Mouse (Mus musculus) heart, postnatal 0 days (tissue): Measurements from ENCODE around the gene Col19a1. TPM values are rescaled to one million over a fixed set of nuclear protein-coding genes. Genes with fewer than 3 reads are reported as not detected.
"Not testable (repeated sequence)": the region's sequence is repeated elsewhere in the genome, so short reads cannot be mapped to it uniquely, and the experiment has no call there.

Experiments used
- ATAC-seq: fragments of 200-750 bp; cut with Nextera tagmentation; 2 replicates; pipeline ENCODE4 v1.8.0; 2017; ENCODE audit warnings: low read depth, moderate number of reproducible peaks, moderate library complexity; ENCODE audit not compliant: insufficient read depth
- DNase-seq: peaks from one replicate; pipeline ENCODE4 v3.0.0-alpha.2; 2016; ENCODE audit warnings: low spot score
- H3K27ac ChIP-seq: fragments of 300-500 bp; sonication (generic); 2 replicates; pipeline ENCODE4 v1.5.1; 2014; ENCODE audit warnings: low read depth, mild to moderate bottlenecking
- H3K27me3 ChIP-seq: fragments of 300-500 bp; sonication (generic); 2 replicates; pipeline ENCODE4 v1.6.1; 2014; ENCODE audit warnings: low read length, mixed read lengths; ENCODE audit not compliant: control insufficient read depth, insufficient read depth
- H3K36me3 ChIP-seq: fragments of 300-500 bp; sonication (generic); replicated peaks from 2 replicates; pipeline ENCODE4 v1.6.1; 2014; ENCODE audit warnings: low read length, mixed read lengths; ENCODE audit not compliant: control insufficient read depth, insufficient read depth
- H3K4me1 ChIP-seq: fragments of 300-500 bp; sonication (generic); 2 replicates; pipeline ENCODE4 v1.6.1; 2014; ENCODE audit warnings: antibody characterized with exemption; ENCODE audit not compliant: control insufficient read depth, insufficient read depth
- H3K4me2 ChIP-seq: fragments of 300-500 bp; sonication (generic); 2 replicates; pipeline ENCODE4 v1.6.1; 2014; ENCODE audit warnings: low read depth, mild to moderate bottlenecking, low read length, moderate library complexity
- H3K4me3 ChIP-seq: fragments of 300-500 bp; sonication (generic); 2 replicates; pipeline ENCODE4 v1.5.1; 2014; ENCODE audit warnings: low read depth, low read length
- H3K9ac ChIP-seq: fragments of 300-500 bp; sonication (generic); replicated peaks from 2 replicates; pipeline ENCODE4 v1.6.1; 2014; ENCODE audit warnings: low read depth, low read length, mixed read lengths
- H3K9me3 ChIP-seq: fragments of 300-500 bp; sonication (generic); replicated peaks from 2 replicates; pipeline ENCODE4 v1.6.1; 2016; ENCODE audit warnings: low read length; ENCODE audit not compliant: control insufficient read depth
- CTCF ChIP-seq: IDR thresholded peaks from 2 replicates; pipeline ENCODE4 v1.5.1; 2016; ENCODE audit warnings: antibody characterized with exemption, control low read depth, low read depth
- EP300 ChIP-seq: IDR thresholded peaks from 2 replicates; pipeline ENCODE4 v1.6.1; 2016; ENCODE audit warnings: antibody characterized with exemption, low read depth
- WGBS: fragments of 180-500 bp; shearing (Covaris S2); extraction: QIAGEN DNeasy Blood & Tissue Kit; methylation state at CpG from one replicate; pipeline ENCODE4 v1.1.7; 2014; 5-methylcytosine and 5-hydroxymethylcytosine counted together
- polyA plus RNA-seq: library from polyadenylated mRNA; unstranded; fragments of >200 nt; fragmentation: Nextera tagmentation; extraction: Ambion mirVana; gene quantifications from 2 replicates; pipeline ENCODE4 v1.2.1, GENCODE M21; 2015
- total RNA-seq: library from RNA; depleted of rRNA; stranded (reverse); fragments of >200 nt; gene quantifications from 2 replicates; pipeline ENCODE4 v1.2.3, GENCODE M21; 2014; ENCODE audit warnings: low replicate concordance; rRNA removed

Col19a1 gene
- total RNA-seq, result 0.35 and 0.69 TPM in 2 replicates
- polyA plus RNA-seq, result 0.03 and 0.04 TPM in 2 replicates

DNA sequence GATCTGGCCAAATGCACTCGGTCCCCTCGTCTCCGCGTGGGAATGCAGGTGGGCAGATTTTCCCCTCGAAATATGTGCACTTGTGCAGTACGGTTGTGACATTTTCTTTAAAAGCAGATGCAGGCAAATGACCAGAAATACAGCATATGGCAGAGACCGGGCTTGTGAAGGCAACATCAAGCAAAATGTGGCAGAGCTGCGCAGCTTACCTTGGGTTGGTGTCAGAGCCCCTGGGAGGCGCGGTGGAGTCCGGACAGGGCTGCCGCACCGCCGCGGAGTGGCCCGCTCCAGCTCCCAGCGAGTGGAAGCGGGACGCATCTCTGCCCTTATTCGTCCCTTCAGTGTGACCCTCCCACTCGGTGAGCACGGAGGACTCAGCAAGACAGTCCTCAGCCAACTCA, at the start of gene Col19a1:
Gene Col19a1, minus strand, starts transcription at position 332 of the 401 bp plus-strand sequence.
- DNase-seq (no peak), ATAC-seq (no peak)
- H3K4me3 ChIP-seq, result peak within 1 kb of the TSS; percentile 46
- 3% methylated on average over 22 of the region's 22 CpGs for WGBS
- H3K4me1 ChIP-seq, result 0 out of 2 replicates have a peak, but pooled peaks cover 7% of the 10 kb centered on the region
- no peaks in the 10 kb centered on the region for H3K36me3 ChIP-seq
- no peak within 1 kb of the TSS for H3K9ac ChIP-seq
- TF ChIP-seq EP300, result no peak
- no peak for TF ChIP-seq CTCF
- no peak within 1 kb of the TSS for H3K27ac ChIP-seq
- no peaks in the 10 kb centered on the region for H3K9me3 ChIP-seq
- peaks cover 47% of the 10 kb centered on the region for H3K27me3 ChIP-seq
- peak within 1 kb of the TSS; percentile 68 for H3K4me2 ChIP-seq

DNA sequence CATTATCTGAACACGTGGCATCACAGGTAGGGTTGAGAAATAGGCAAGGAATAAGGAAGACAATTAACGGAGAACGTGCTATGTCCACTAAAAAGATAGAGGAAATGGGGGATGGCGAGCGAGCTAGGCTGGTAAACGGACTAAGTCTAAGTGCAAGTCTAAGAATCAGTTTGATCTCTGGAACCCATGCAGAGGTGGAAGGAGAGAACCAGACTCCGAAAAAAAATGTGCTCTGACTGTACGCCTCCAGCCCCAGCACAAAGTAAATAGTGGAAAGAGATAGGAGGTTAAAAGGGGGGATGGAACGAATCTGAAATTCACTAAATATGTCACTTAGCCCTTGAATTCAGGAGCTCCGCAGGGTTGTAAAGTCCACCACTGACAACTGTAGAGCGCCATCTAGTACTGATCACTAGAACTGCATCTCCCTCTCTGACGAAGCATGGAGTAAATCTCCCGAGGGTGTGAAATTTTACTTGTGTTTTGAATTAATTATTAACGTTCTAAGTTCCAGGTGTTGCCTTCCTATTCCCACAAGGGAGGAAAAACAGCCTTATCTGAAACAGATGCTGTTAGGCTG, 46.4 kb upstream of the Col19a1 start:
- TF ChIP-seq EP300 (no peak), CTCF (peak; percentile 49)
- DNase-seq, result peak; percentile 43
- no peaks in the 10 kb centered on the region for H3K27me3 ChIP-seq
- peak overlapping the region; percentile 24 for H3K4me2 ChIP-seq
- ATAC-seq, result no peak
- H3K9me3 ChIP-seq, result no peaks in the 10 kb centered on the region
- no peak overlapping the region for H3K4me3 ChIP-seq
- no peak overlapping the region for H3K27ac ChIP-seq
- no peaks in the 10 kb centered on the region for H3K36me3 ChIP-seq
- no peak overlapping the region for H3K9ac ChIP-seq
- H3K4me1 ChIP-seq, result no peaks in the 10 kb centered on the region
- 34% methylated on average over 14 of the region's 14 CpGs for WGBS

DNA sequence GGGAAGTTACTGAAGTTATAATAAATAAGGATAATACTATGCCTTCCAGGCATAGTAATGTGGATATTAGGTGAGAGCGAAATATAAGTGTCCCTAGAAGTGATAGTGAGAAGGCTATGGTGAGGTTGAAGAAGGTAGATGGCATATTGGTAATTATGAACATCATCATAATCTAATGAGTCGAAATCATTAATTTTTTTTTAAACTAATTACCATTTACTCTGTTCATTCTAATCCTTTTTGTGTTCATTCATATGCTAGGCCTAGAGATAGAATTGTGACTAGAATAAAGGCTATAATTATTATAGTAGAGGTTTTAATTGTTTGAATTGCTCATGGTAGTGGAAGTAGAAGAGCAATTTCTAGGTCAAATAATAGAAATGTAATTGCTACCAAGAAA, 25.3 kb upstream of the Col19a1 start:
- DNase-seq, ATAC-seq, H3K36me3 ChIP-seq, H3K27me3 ChIP-seq, H3K4me2 ChIP-seq, H3K4me1 ChIP-seq, H3K9me3 ChIP-seq, H3K27ac ChIP-seq, H3K9ac ChIP-seq, H3K4me3 ChIP-seq: not testable (repeated sequence)
- WGBS, result under 1% methylated on average over 1 of the region's 2 CpGs

DNA sequence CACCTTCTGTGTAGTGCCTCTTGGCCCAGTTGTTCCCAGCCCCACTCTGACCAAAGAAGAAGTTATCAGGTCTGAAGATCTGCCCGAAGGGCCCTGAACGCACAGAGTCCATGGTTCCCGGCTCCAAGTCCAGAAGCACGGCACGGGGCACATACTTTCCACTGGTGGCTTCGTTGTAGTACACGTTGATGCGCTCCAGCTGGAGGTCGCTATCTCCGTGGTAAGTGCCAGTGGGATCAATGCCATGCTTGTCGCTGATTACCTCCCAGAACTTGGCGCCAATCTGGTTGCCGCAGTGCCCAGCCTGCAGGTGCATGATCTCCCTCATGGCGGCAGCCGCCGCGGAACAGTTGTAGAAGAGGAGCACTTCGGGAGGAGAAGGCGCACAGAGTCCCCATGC, 7.8 kb upstream of the Col19a1 start:
- ATAC-seq (no peak), DNase-seq (no peak)
- Histone ChIP-seq H3K9ac (no peak overlapping the region), H3K27me3 (no peaks in the 10 kb centered on the region), H3K4me3 (no peak overlapping the region), H3K36me3 (no peaks in the 10 kb centered on the region), H3K4me1 (no peaks in the 10 kb centered on the region), H3K9me3 (no peaks in the 10 kb centered on the region; the same call in 1 of the 2 replicates), H3K27ac (no peak overlapping the region), H3K4me2 (no peak overlapping the region)
- WGBS, result 91% methylated on average over 19 of the region's 19 CpGs
- TF ChIP-seq CTCF, result no peak
- no peak for TF ChIP-seq EP300

DNA sequence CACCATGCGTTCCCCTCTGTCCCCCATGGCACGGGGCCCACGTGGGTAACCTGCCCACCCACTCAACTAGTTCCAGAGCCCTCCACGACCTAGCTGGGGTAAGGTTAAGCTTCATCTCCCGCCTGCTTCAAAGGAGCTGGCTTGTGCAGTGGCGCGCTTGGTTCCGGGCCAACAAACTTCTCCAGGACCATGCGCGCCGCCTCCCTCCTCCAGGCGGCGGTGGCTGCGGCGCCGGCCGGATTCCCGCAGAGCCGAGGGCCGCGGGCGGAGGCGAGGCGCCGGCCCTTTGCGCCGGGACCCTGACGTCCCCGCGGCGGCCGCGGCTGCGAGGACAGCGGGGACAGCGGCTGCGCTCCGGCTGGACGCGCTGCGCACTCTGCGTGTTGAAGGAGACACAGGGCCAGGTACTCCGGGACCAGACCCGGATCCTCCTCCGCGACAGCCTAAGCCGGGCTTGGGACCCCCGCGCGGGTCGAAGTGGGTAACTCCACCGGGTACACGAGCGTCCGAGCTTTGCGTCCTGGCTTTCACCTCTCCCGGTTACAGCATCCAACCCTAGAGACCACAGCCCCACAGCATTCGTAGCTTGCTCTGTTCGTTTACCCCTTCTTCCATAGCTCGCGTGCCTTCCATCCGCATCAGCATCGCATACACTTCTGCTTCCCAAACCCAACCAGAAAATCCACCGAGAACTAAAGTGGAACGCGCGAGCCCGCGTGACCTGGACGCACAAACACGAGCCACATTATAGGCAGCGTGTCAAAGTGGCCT, 717 bp downstream of the Col19a1 start:
- Histone ChIP-seq H3K9ac (no peak overlapping the region), H3K4me1 (0 out of 2 replicates have a peak, but pooled peaks cover 7% of the 10 kb centered on the region), H3K27me3 (peaks cover 47% of the 10 kb centered on the region), H3K36me3 (no peaks in the 10 kb centered on the region), H3K4me2 (peak overlapping the region; percentile 68), H3K4me3 (peak overlapping the region; percentile 46), H3K27ac (no peak overlapping the region), H3K9me3 (no peaks in the 10 kb centered on the region)
- peak; percentile 51; the same call in 1 of the 2 replicates for ATAC-seq
- WGBS, result under 1% methylated on average over 71 of the region's 72 CpGs
- TF ChIP-seq EP300 (no peak), CTCF (no peak)
- peak; percentile 15 for DNase-seq
